Mouse (Mus musculus) forebrain, embryonic 15.5 days (tissue): ENCODE results near the gene Gtf2h3. TPM values are rescaled to one million over a fixed set of nuclear protein-coding genes. Genes with fewer than 3 reads are reported as not detected.
A peak's percentile ranks its signal among the peaks of the same experiment; 100 is the strongest.

Source experiments
- ATAC-seq: fragments of 200-750 bp; cut with Nextera tagmentation; replicated peaks from 2 replicates; pipeline ENCODE4 v1.8.0; 2017; ENCODE audit warnings: mild to moderate bottlenecking, moderate TSS enrichment, moderate library complexity
- H3K27ac ChIP-seq: fragments of 300-500 bp; sonication (generic); replicated peaks from 2 replicates; pipeline ENCODE4 v1.5.1; 2015; ENCODE audit warnings: mild to moderate bottlenecking, inconsistent platforms
- H3K27me3 ChIP-seq: fragments of 300-500 bp; sonication (generic); 2 replicates; pipeline ENCODE4 v1.6.1; 2015; ENCODE audit warnings: inconsistent platforms
- H3K36me3 ChIP-seq: fragments of 300-500 bp; sonication (generic); 2 replicates; pipeline ENCODE4 v1.6.1; 2015; ENCODE audit warnings: mild to moderate bottlenecking, inconsistent platforms
- H3K4me1 ChIP-seq: fragments of 300-500 bp; sonication (generic); 2 replicates; pipeline ENCODE4 v1.6.1; 2015; ENCODE audit warnings: inconsistent platforms
- H3K4me2 ChIP-seq: fragments of 300-500 bp; sonication (generic); replicated peaks from 2 replicates; pipeline ENCODE4 v1.6.1; 2015; ENCODE audit warnings: mild to moderate bottlenecking, inconsistent platforms
- H3K4me3 ChIP-seq: fragments of 300-500 bp; sonication (generic); 2 replicates; pipeline ENCODE4 v1.5.1; 2015; ENCODE audit warnings: mild to moderate bottlenecking, inconsistent platforms
- H3K9ac ChIP-seq: fragments of 300-500 bp; sonication (generic); replicated peaks from 2 replicates; pipeline ENCODE4 v1.6.1; 2015; ENCODE audit warnings: mild to moderate bottlenecking, inconsistent platforms
- H3K9me3 ChIP-seq: fragments of 300-500 bp; sonication (generic); 2 replicates; pipeline ENCODE4 v1.6.1; 2016; ENCODE audit warnings: inconsistent platforms
- WGBS: fragments of 180-500 bp; shearing (Covaris S2); methylation state at CpG from one replicate; pipeline ENCODE4 v1.1.7; 2015; ENCODE audit warnings: mixed read lengths; 5-methylcytosine and 5-hydroxymethylcytosine counted together
- polyA plus RNA-seq: library from polyadenylated mRNA; unstranded; fragments of >200 nt; fragmentation: Nextera tagmentation; extraction: Ambion mirVana; gene quantifications from 2 replicates; pipeline ENCODE4 v1.2.1, GENCODE M21; 2015

The Gtf2h3 gene
- polyA plus RNA-seq = 52.6 and 57.3 TPM in 2 replicates

GRCm38 (mm10) chr5:124578633-124579317, at the start of gene Gtf2h3, which contains the start of gene Eif2b1:
Gene Gtf2h3 (plus strand): TSS chr5:124579140.
Gene Eif2b1 (minus strand): TSS chr5:124579131.
- under 1% methylated on average over 51 of the region's 51 CpGs for WGBS
- ATAC-seq = peak; percentile 96
- peaks cover 40% of the 10 kb centered on the region for H3K36me3 ChIP-seq
- H3K4me2 ChIP-seq = peak within 1 kb of the TSS; percentile 90
- no peaks in the 10 kb centered on the region for H3K9me3 ChIP-seq
- H3K4me3 ChIP-seq = peak within 1 kb of the TSS; percentile 70
- H3K9ac ChIP-seq = peak within 1 kb of the TSS; percentile 76
- H3K27me3 ChIP-seq = no peaks in the 10 kb centered on the region
- peak within 1 kb of the TSS; percentile 64 for H3K27ac ChIP-seq
- peaks cover 26% of the 10 kb centered on the region for H3K4me1 ChIP-seq

GRCm38 (mm10) chr5:124529191-124529651, 49.7 kb upstream of the Gtf2h3 start:
- Histone ChIP-seq H3K27me3 (no peaks in the 10 kb centered on the region), H3K36me3 (no peaks in the 10 kb centered on the region), H3K9me3 (no peaks in the 10 kb centered on the region), H3K9ac (no peak overlapping the region; the same call in 1 of the 2 replicates), H3K4me3 (peak overlapping the region; percentile 20), H3K27ac (peak overlapping the region; percentile 4), H3K4me2 (peak overlapping the region; percentile 78), H3K4me1 (peaks cover 33% of the 10 kb centered on the region)
- WGBS = 49% methylated on average over 8 of the region's 8 CpGs
- ATAC-seq = no peak

- 66% methylated on average over 8 of the region's 8 CpGs for WGBS
Observed at GRCm38 (mm10) chr5:124529697-124530096, 49.2 kb upstream of the Gtf2h3 start.

DNA sequence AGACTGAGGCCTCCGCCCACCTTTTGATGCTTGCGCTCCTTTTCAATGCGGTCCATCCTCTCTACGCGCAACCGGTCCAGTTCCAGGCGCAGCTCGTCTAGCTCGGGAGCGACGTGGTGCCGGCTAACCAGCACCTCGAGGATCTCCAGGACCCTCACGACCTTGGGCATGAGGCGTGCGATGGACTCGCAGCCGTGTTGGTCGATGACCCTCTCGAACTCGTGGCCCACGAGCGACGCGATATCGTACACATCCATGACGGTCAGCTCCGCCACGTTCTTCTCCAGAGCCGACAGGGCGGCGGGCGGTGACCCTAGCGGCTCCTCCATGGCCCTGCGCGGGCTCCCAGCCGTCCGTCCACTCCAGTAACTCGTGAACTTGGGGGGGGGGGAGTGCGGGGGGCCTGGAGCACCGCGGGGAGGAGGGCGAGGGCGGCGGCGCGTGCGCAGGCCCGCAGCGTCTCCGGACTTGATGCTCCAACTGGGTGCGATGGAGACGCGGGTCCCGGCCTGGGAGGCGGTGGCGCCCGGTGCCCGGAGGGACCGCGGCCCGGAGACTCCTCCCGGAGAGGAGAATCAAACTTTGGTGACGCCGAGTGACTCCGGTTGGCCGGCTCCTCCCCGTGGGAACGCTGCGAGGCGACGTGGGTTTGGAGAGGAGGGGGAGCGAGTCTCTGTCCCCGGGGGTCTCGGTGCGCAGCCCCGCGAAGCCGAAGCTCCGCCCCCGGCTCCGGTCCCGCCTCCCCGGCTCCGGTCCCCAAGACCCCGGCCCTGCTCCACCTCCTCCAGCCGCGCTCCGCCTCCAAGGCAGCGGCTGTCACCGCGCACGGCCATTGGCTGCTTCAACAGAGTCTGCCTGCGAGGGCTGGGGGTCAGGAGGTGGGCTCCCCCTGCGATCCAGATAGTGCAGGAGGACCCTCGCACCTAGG, 48.0 kb upstream of the Gtf2h3 start, which contains the start of gene Rilpl1:
Gene Rilpl1, minus strand, starts transcription at position 737 of the 928 bp plus-strand sequence.
- peak within 1 kb of the TSS; percentile 56 for H3K4me3 ChIP-seq
- peak within 1 kb of the TSS; percentile 74 for H3K27ac ChIP-seq
- H3K4me1 ChIP-seq = peaks cover 33% of the 10 kb centered on the region
- no peaks in the 10 kb centered on the region for H3K27me3 ChIP-seq
- H3K9me3 ChIP-seq = no peaks in the 10 kb centered on the region
- H3K9ac ChIP-seq = peak within 1 kb of the TSS; percentile 58
- peak within 1 kb of the TSS; percentile 78 for H3K4me2 ChIP-seq
- peak; percentile 95 for ATAC-seq
- 1% methylated on average over 76 of the region's 96 CpGs for WGBS
- H3K36me3 ChIP-seq = no peaks in the 10 kb centered on the region

More at GRCm38 (mm10) chr5:124529697-124530096, 49.2 kb upstream of the Gtf2h3 start:
- Histone ChIP-seq H3K9ac (peak overlapping the region; percentile 58; the same call in 1 of the 2 replicates), H3K36me3 (no peaks in the 10 kb centered on the region), H3K4me2 (peak overlapping the region; percentile 78), H3K27me3 (no peaks in the 10 kb centered on the region), H3K4me1 (peaks cover 33% of the 10 kb centered on the region), H3K27ac (no peak overlapping the region), H3K9me3 (no peaks in the 10 kb centered on the region), H3K4me3 (peak overlapping the region; percentile 56)
- ATAC-seq = no peak

GRCm38 (mm10) chr5:124531583-124531930, 47.4 kb upstream of the Gtf2h3 start:
- WGBS = 8% methylated on average over 14 of the region's 14 CpGs
- H3K27me3 ChIP-seq = no peaks in the 10 kb centered on the region
- peak; percentile 62 for ATAC-seq
- peak overlapping the region; percentile 56 for H3K4me3 ChIP-seq
- H3K36me3 ChIP-seq = no peaks in the 10 kb centered on the region
- peak overlapping the region; percentile 58 for H3K9ac ChIP-seq
- peak overlapping the region; percentile 78 for H3K4me2 ChIP-seq
- H3K27ac ChIP-seq = peak overlapping the region; percentile 74
- peaks cover 33% of the 10 kb centered on the region for H3K4me1 ChIP-seq
- no peaks in the 10 kb centered on the region for H3K9me3 ChIP-seq

DNA sequence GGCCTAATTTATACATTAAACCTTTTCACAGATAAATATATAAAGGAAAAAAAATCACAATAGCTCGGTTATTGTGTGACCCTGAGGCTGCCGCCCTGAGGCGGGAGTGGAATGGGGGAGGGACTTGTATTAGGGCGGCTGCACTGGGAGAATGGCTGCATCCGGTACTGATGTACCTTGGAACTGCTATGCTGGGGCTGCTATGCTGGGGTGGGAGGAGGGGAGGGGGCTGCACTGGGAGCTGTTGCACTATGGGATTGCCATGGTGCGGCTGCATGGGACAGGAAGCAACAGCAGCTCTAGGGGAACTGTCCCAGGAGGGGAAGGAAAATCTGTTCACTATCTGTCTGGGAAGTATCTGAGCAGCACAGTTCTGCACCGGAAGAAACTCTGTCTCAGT, 46.5 kb upstream of the Gtf2h3 start:
- no peaks in the 10 kb centered on the region for H3K9me3 ChIP-seq
- no peak overlapping the region for H3K4me2 ChIP-seq
- no peak overlapping the region for H3K4me3 ChIP-seq
- H3K27ac ChIP-seq = no peak overlapping the region
- WGBS = 31% methylated on average over 7 of the region's 7 CpGs
- H3K36me3 ChIP-seq = no peaks in the 10 kb centered on the region
- H3K27me3 ChIP-seq = no peaks in the 10 kb centered on the region
- peaks cover 36% of the 10 kb centered on the region for H3K4me1 ChIP-seq
- H3K9ac ChIP-seq = no peak overlapping the region
- ATAC-seq = no peak

DNA sequence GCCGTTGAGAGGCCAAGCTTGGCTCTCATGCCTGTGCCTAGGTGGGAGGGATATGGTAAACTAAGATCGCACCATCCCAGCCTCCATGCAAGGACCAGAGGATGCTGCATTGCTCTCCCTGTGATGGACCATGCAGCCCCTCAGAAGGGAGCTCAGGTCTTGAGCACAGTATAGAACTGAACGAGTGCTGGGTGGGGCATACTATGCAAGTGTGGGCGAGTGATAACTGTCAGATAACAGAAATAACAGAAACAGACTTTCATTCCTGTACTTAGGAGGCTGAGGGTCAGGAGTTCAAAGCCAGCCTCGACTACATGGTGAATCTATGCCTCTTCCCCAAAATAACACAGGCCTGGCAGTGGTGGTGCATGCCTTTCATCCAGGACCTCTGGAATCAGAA, 43.9 kb upstream of the Gtf2h3 start:
- no peak overlapping the region for H3K27ac ChIP-seq
- H3K9ac ChIP-seq = no peak overlapping the region
- 69% methylated on average over 5 of the region's 5 CpGs for WGBS
- no peaks in the 10 kb centered on the region for H3K9me3 ChIP-seq
- H3K4me2 ChIP-seq = no peak overlapping the region
- no peaks in the 10 kb centered on the region for H3K36me3 ChIP-seq
- no peak overlapping the region for H3K4me3 ChIP-seq
- ATAC-seq = no peak
- H3K27me3 ChIP-seq = no peaks in the 10 kb centered on the region
- peaks cover 16% of the 10 kb centered on the region for H3K4me1 ChIP-seq

- H3K9me3 ChIP-seq = no peaks in the 10 kb centered on the region
- H3K27ac ChIP-seq = no peak overlapping the region
- peaks cover 12% of the 10 kb centered on the region for H3K4me1 ChIP-seq
- H3K27me3 ChIP-seq = no peaks in the 10 kb centered on the region
- H3K4me3 ChIP-seq = no peak overlapping the region
- no peaks in the 10 kb centered on the region for H3K36me3 ChIP-seq
- no peak overlapping the region for H3K9ac ChIP-seq
- 0 out of 2 replicates have a peak overlapping the region, but pooled peaks have one; percentile 12 for H3K4me2 ChIP-seq
- WGBS = 2% methylated on average over 16 of the region's 17 CpGs
- ATAC-seq = no peak
Observed at GRCm38 (mm10) chr5:124536776-124537175, 42.2 kb upstream of the Gtf2h3 start.

DNA sequence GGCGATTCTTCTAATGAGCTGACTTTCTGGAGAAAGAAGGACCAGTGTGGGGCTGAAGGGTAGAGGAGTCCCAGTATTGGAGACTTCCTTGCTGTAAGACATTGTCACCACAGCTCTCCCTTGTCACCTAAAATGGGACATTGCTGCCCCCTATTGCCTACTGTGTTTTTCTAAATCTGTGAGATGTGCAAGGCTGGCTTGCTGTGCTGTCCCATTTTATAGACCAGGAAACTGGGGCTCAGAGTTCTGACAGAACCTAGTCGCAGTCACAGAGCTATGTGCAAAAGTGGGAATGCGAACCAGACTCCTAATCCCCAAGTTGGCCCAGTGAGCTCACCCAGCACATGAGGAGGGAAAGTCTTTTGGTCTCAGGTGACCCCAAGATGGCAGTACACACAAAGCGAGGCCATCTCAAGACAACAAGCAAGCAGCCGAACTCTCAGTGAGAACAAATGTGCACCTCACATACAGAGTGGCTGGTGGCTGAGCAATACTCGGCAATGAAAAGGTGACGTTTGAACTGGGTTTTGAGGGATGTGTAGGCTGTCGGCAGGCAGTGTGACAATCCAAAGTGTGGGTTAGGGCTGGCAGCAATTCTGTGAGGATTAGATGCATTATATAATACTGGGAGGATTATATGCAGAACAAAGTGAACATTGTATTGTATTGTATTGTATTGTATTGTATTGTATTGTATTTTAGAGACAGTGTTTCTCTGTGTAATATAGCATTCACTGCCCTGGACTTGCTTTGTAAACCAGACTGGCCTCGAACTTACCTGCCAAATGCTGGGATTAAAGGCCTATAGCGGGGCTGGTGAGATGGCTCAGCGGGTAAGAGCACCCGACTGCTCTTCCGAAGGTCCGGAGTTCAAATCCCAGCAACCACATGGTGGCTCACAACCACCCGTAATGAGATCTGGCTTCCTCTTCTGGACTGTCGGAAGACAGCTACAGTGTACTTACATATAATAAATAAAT, 39.8 kb upstream of the Gtf2h3 start:
- H3K4me1 ChIP-seq = peaks cover 22% of the 10 kb centered on the region
- WGBS = 77% methylated on average over 16 of the region's 16 CpGs
- peaks cover 7% of the 10 kb centered on the region for H3K36me3 ChIP-seq
- ATAC-seq = no peak
- H3K27me3 ChIP-seq = no peaks in the 10 kb centered on the region
- H3K4me2 ChIP-seq = no peak overlapping the region
- H3K9me3 ChIP-seq = no peaks in the 10 kb centered on the region
- no peak overlapping the region for H3K9ac ChIP-seq
- no peak overlapping the region for H3K4me3 ChIP-seq
- H3K27ac ChIP-seq = no peak overlapping the region

DNA sequence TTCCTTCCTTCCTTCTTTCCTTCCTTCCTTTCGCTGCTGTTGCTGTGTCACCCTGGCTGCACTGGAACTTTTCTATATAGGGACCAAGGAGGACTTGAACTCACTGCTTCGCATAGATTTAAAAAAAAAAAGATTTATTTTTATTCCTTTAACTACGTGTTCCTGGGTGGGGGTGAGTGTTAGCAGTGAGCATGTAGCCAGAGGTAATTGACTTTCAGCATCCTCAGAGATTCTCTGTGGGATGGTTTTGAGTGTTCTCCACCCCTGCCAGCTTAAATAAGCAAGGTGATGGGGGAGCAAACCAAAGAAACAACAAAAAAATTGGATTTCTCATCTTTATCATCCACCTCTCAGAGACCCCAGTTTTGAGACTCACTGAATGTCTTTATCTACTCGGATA, 39.0 kb upstream of the Gtf2h3 start:
- ATAC-seq = no peak
- H3K9ac ChIP-seq = peak overlapping the region; percentile 22; the same call in 1 of the 2 replicates
- peak overlapping the region; percentile 68 for H3K27ac ChIP-seq
- 74% methylated on average over 4 of the region's 4 CpGs for WGBS
- H3K36me3 ChIP-seq = peaks cover 15% of the 10 kb centered on the region
- H3K27me3 ChIP-seq = no peaks in the 10 kb centered on the region
- H3K4me3 ChIP-seq = peak overlapping the region; percentile 97
- no peaks in the 10 kb centered on the region for H3K9me3 ChIP-seq
- H3K4me1 ChIP-seq = peaks cover 22% of the 10 kb centered on the region
- peak overlapping the region; percentile 33 for H3K4me2 ChIP-seq

DNA sequence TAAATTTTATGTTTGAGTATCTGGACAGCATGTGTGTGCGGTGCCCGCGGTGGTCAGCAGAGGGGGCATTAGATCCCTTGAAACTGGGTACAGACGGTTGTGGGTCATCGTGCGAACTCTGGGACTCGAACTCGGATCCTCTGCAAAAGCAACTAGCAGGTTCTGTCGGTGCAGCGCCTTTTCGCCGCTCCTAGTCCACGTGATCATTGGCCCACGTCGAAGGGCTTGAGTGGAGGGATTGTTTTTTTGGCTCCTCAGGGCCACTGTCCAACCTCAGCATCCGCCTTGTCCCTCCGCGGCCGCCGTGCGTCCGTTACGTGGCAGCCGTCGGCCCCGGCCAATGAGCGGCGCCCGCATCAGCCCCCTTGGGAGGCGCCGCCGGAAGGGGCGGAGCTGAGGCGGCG, 38.6 kb upstream of the Gtf2h3 start, which contains the start of gene Tmed2:
Gene Tmed2, plus strand, starts transcription at position 313 of the 404 bp plus-strand sequence.
- Histone ChIP-seq H3K4me2 (peak within 1 kb of the TSS; percentile 87), H3K27me3 (no peaks in the 10 kb centered on the region), H3K4me3 (peak within 1 kb of the TSS; percentile 97), H3K27ac (peak within 1 kb of the TSS; percentile 68), H3K36me3 (peaks cover 20% of the 10 kb centered on the region), H3K9me3 (no peaks in the 10 kb centered on the region), H3K9ac (peak within 1 kb of the TSS; percentile 62), H3K4me1 (peaks cover 22% of the 10 kb centered on the region)
- ATAC-seq = peak; percentile 97
- under 1% methylated on average over 35 of the region's 35 CpGs for WGBS
